Mouse (Mus musculus) lung, embryonic 15.5 days (tissue): ENCODE measurements around the gene Clec12a. TPM values are rescaled to one million over a fixed set of nuclear protein-coding genes. Genes with fewer than 3 reads are reported as not detected.

Source experiments
- ATAC-seq: fragments of 200-750 bp; cut with Nextera tagmentation; 2 replicates; pipeline ENCODE4 v1.8.0; 2017; ENCODE audit warnings: moderate number of reproducible peaks, borderline replicate concordance; ENCODE audit not compliant: low FRiP score, low TSS enrichment; ENCODE audit errors: extremely low read depth
- H3K27ac ChIP-seq: fragments of 300-500 bp; sonication (generic); 2 replicates; pipeline ENCODE4 v1.5.1; 2015; ENCODE audit warnings: moderate library complexity, mild to moderate bottlenecking, inconsistent platforms
- H3K27me3 ChIP-seq: fragments of 300-500 bp; sonication (generic); 2 replicates; pipeline ENCODE4 v1.6.1; 2015; ENCODE audit warnings: inconsistent platforms
- H3K36me3 ChIP-seq: fragments of 300-500 bp; sonication (generic); 2 replicates; pipeline ENCODE4 v1.6.1; 2015; ENCODE audit warnings: inconsistent platforms
- H3K4me1 ChIP-seq: fragments of 300-500 bp; sonication (generic); 2 replicates; pipeline ENCODE4 v1.6.1; 2015; ENCODE audit warnings: inconsistent platforms
- H3K4me2 ChIP-seq: fragments of 300-500 bp; sonication (generic); 2 replicates; pipeline ENCODE4 v1.6.1; 2015; ENCODE audit warnings: inconsistent platforms, mild to moderate bottlenecking, moderate library complexity
- H3K4me3 ChIP-seq: fragments of 300-500 bp; sonication (generic); 2 replicates; pipeline ENCODE4 v1.5.1; 2015; ENCODE audit warnings: mild to moderate bottlenecking, inconsistent platforms
- H3K9ac ChIP-seq: fragments of 300-500 bp; sonication (generic); 2 replicates; pipeline ENCODE4 v1.6.1; 2015; ENCODE audit warnings: inconsistent platforms
- H3K9me3 ChIP-seq: fragments of 300-500 bp; sonication (generic); 2 replicates; pipeline ENCODE4 v1.6.1; 2016; ENCODE audit warnings: inconsistent platforms
- WGBS: fragments of 180-500 bp; shearing (Covaris S2); methylation state at CpG from one replicate; pipeline ENCODE4 v1.1.7; 2015; 5-methylcytosine and 5-hydroxymethylcytosine counted together
- polyA plus RNA-seq: library from polyadenylated mRNA; unstranded; fragments of >200 nt; fragmentation: Nextera tagmentation; extraction: Ambion mirVana; gene quantifications from 2 replicates; pipeline ENCODE4 v1.2.1, GENCODE M21; 2015

The Clec12a gene
- polyA plus RNA-seq, 1 experiment from 2014 or later = 3.0 TPM

DNA sequence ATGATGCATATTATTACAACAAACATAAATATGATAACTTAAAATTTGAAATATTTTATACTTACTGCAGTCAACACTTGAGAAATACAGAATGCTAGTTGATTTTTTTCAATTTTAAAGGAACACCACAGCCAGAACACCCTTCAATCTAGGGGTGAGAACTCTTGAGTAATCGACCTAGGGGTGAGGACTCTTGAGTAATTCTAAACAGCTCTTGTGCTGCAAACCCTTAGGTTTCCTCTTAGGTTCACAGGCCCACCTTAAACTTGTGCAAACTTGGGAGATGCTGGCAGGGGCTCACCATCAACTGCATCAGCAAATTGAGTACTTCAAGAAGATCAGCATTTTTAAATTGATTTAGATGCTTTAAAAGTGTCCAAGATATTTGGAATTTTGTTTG lies 4.7 kb upstream of the Clec12a start:
- Histone ChIP-seq H3K36me3 (no peaks in the 10 kb centered on the region), H3K9me3 (no peaks in the 10 kb centered on the region), H3K27me3 (no peaks in the 10 kb centered on the region), H3K4me3 (no peak overlapping the region), H3K27ac (no peak overlapping the region), H3K4me2 (no peak overlapping the region), H3K4me1 (no peaks in the 10 kb centered on the region), H3K9ac (no peak overlapping the region)
- WGBS = 52% methylated on average over 1 of the region's 1 CpGs
- ATAC-seq = no peak

DNA sequence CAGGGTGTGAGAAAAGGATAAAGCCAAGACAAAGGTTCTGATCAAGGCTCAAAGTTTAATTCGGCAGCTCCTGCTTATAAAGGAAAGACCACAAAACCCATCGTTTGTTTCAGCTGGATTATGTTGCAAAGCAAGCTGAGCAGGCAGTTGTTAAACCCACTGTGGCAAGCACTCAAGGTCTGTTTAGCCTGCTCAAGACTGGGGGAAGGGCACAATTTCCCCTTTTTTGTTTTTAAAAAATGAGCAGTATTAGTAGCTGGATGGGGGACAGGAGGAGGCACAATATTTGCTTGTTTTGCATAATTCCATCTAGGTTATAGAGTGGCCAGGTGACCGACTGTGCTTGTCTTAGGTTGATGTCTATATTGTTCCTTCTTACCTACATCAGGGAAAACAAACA lies 1.9 kb downstream of the Clec12a start:
- ATAC-seq = no peak
- H3K27me3 ChIP-seq = no peaks in the 10 kb centered on the region
- H3K36me3 ChIP-seq = no peaks in the 10 kb centered on the region
- WGBS = 67% methylated on average over 3 of the region's 3 CpGs
- H3K4me1 ChIP-seq = no peaks in the 10 kb centered on the region
- H3K27ac ChIP-seq = no peak overlapping the region
- H3K9ac ChIP-seq = no peak overlapping the region
- H3K9me3 ChIP-seq = no peaks in the 10 kb centered on the region
- no peak overlapping the region for H3K4me3 ChIP-seq
- H3K4me2 ChIP-seq = no peak overlapping the region

DNA sequence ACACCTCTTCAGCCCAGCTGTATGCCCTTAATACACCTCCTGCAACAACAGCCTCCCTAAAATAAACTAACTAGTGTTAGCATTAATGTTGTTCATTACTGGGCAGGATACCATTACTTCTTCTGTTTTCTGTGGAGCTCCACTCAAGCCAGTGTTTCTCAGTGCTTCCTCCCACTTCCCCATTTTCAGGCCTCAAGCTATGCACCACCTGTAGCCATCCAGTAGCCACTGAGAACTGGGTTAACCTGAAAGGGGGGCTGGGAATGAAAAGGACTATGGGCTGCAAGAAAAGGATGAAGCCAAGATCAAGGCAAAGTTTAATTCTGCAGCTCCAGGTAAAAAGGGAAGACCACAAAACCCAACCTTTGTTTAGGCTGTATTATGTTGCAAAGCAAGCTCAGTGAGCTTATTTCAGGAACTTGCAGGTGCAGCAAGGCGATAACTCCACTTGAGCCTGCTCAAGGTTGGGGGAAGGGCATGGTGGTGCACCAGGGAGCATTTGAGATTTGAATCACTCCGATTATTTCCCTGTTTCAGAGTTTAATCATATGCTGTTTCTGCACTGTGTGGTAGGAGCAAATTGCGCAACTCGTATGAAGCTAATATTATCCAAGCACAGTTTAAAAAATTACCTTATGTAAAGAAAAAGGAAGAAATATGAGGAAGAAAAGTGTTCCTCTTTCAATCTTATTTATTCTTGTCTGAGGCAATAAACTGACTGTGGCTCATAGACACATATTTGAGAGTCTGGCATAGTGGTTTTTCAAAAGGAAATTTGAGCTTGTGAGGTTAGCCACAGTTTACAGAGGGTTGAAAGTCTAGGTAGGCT lies 7.2 kb downstream of the Clec12a start:
- Histone ChIP-seq H3K4me2 (no peak overlapping the region), H3K36me3 (no peaks in the 10 kb centered on the region), H3K27ac (peak overlapping the region; percentile 57), H3K4me1 (no peaks in the 10 kb centered on the region), H3K9ac (no peak overlapping the region), H3K9me3 (no peaks in the 10 kb centered on the region), H3K4me3 (no peak overlapping the region), H3K27me3 (no peaks in the 10 kb centered on the region)
- WGBS = 52% methylated on average over 4 of the region's 4 CpGs
- peak; percentile 64; the same call in 1 of the 2 replicates for ATAC-seq

DNA sequence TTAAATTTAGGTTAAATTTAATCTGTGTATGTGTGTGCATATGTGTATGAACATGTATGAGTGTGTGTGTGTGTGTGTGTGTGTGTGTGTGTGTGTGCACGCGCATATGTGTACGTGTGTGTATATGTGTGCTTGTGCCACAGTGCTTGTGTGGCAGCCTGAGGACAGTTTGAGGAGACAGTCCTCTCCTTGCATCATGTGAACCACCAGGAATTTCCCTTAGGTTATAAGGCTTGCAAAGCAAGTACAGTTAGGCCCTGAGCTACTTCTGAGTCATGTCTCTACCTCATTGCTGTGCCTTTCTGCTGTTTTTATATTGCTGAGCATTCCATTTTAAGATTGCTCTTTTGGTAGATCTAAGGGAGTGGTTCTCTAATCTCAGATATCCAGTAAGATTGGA lies 8.6 kb downstream of the Clec12a start:
- H3K9ac ChIP-seq = no peak overlapping the region
- 93% methylated on average over 3 of the region's 3 CpGs for WGBS
- no peaks in the 10 kb centered on the region for H3K9me3 ChIP-seq
- H3K4me2 ChIP-seq = no peak overlapping the region
- H3K4me3 ChIP-seq = no peak overlapping the region
- H3K4me1 ChIP-seq = no peaks in the 10 kb centered on the region
- no peaks in the 10 kb centered on the region for H3K27me3 ChIP-seq
- no peak for ATAC-seq
- H3K27ac ChIP-seq = no peak overlapping the region
- no peaks in the 10 kb centered on the region for H3K36me3 ChIP-seq

DNA sequence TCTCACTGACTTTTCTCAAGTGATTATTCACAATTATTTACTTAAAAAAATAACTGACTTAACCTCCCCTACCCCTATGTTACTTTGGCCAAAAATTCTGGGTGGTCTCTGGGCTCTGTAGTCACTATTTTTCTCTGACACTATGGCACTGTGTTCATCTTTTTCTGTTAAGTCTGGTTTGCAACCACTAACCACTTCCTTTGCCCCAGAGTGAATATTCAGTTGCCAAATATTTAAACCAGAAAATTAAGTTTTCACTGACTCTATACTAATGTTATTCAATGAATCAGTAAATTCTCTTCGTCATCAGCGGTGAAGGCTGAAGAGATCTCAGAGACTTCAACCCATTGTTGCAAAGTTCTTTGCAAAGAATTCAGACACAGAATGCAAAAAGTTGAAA lies 13.3 kb downstream of the Clec12a start:
- no peaks in the 10 kb centered on the region for H3K27me3 ChIP-seq
- H3K36me3 ChIP-seq = no peaks in the 10 kb centered on the region
- no peaks in the 10 kb centered on the region for H3K4me1 ChIP-seq
- H3K27ac ChIP-seq = no peak overlapping the region
- H3K9ac ChIP-seq = no peak overlapping the region
- no peaks in the 10 kb centered on the region for H3K9me3 ChIP-seq
- ATAC-seq = no peak
- H3K4me2 ChIP-seq = no peak overlapping the region
- no peak overlapping the region for H3K4me3 ChIP-seq
- 92% methylated on average over 2 of the region's 2 CpGs for WGBS

DNA sequence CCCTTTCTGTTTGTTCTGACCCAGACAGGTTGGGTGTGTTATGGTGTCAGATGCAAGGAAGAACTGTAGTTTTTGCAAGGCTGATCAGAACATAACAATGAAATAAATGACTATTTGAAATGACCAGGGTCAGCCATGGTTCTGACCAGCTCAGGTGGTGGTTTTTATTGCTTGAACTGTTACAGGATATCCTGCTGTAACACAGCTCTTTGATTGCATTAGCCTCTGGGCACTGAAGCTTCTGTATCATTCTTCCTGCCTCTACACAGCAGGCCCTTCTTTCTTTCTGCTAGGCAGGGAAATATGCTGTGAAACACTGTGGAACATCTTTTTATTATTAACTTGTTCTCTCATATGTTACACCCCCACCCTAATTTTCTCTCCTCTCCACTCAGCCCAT lies 13.9 kb downstream of the Clec12a start:
- H3K4me1 ChIP-seq = no peaks in the 10 kb centered on the region
- H3K27me3 ChIP-seq = no peaks in the 10 kb centered on the region
- H3K9me3 ChIP-seq = no peaks in the 10 kb centered on the region
- H3K27ac ChIP-seq = no peak overlapping the region
- no peaks in the 10 kb centered on the region for H3K36me3 ChIP-seq
- no peak overlapping the region for H3K4me3 ChIP-seq
- no peak overlapping the region for H3K9ac ChIP-seq
- ATAC-seq = no peak
- H3K4me2 ChIP-seq = no peak overlapping the region

DNA sequence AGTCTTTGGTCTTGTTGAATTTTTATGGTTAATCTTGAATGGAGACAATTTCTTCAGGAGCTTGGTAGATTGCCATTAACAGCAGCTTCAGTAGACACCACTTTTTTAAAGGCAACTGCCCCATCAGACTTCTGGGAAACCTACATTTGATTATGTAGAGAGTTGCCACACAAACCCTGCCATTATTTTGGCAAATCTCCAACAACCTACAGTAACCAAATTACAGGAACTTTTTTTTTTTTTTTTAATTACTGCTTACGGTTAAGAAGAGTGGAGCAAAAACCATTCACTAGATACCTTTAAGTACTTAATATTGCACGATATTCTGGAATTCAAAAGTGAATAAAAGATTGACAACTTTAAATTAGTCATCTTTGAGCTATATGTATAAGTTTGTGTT lies 17.0 kb downstream of the Clec12a start:
- H3K4me3 ChIP-seq = no peak overlapping the region
- no peaks in the 10 kb centered on the region for H3K9me3 ChIP-seq
- no peaks in the 10 kb centered on the region for H3K36me3 ChIP-seq
- H3K27ac ChIP-seq = no peak overlapping the region
- ATAC-seq = no peak
- 78% methylated on average over 2 of the region's 2 CpGs for WGBS
- H3K4me2 ChIP-seq = no peak overlapping the region
- H3K27me3 ChIP-seq = no peaks in the 10 kb centered on the region
- H3K4me1 ChIP-seq = no peaks in the 10 kb centered on the region
- H3K9ac ChIP-seq = no peak overlapping the region

DNA sequence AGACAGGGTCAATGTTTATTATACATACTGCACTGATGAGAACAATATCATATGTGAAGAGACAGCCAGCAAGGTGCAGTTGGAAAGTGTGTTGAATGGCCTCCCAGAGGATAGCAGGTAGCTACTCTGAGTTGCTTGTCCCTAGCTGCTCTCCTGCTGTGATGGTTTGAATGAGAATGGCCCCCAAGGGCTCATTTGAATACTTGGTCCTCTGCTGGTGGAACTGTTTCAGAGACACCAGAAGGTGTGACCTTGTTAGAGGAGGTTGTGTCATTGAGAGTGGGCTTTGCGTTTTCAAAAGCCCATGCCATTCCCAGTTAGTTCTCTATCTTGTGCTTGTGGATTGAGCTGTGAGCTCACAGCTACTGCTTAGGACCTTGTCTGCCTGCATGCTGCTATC lies 21.5 kb downstream of the Clec12a start:
- 31% methylated on average over 1 of the region's 1 CpGs for WGBS
- H3K36me3 ChIP-seq = no peaks in the 10 kb centered on the region
- H3K4me2 ChIP-seq = no peak overlapping the region
- H3K4me1 ChIP-seq = no peaks in the 10 kb centered on the region
- H3K9me3 ChIP-seq = no peaks in the 10 kb centered on the region
- no peaks in the 10 kb centered on the region for H3K27me3 ChIP-seq
- no peak overlapping the region for H3K27ac ChIP-seq
- ATAC-seq = no peak
- H3K4me3 ChIP-seq = no peak overlapping the region
- no peak overlapping the region for H3K9ac ChIP-seq

DNA sequence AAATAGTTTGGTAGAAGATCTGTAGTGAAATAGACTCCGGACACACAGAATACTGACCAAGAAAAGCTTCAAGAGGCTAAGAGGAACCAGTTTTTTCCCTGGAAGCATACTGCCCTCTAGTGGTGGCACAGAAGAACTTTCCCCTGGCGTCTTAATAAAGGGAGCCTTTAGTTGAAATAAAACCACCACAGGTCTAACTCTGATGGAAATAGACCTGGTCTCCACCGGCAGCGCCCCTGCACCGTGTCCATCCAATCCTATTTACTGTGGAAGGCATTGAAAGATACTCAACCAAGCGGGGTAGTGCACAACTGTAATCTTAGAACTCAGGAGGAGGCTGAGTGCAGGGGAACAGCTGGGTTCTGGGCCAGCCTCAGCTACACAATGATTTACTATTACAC lies 23.5 kb downstream of the Clec12a start:
- H3K9me3 ChIP-seq = no peaks in the 10 kb centered on the region
- no peak overlapping the region for H3K4me3 ChIP-seq
- 11% methylated on average over 6 of the region's 6 CpGs for WGBS
- no peaks in the 10 kb centered on the region for H3K27me3 ChIP-seq
- H3K9ac ChIP-seq = no peak overlapping the region
- H3K27ac ChIP-seq = no peak overlapping the region
- no peaks in the 10 kb centered on the region for H3K36me3 ChIP-seq
- no peak for ATAC-seq
- no peak overlapping the region for H3K4me2 ChIP-seq
- no peaks in the 10 kb centered on the region for H3K4me1 ChIP-seq

DNA sequence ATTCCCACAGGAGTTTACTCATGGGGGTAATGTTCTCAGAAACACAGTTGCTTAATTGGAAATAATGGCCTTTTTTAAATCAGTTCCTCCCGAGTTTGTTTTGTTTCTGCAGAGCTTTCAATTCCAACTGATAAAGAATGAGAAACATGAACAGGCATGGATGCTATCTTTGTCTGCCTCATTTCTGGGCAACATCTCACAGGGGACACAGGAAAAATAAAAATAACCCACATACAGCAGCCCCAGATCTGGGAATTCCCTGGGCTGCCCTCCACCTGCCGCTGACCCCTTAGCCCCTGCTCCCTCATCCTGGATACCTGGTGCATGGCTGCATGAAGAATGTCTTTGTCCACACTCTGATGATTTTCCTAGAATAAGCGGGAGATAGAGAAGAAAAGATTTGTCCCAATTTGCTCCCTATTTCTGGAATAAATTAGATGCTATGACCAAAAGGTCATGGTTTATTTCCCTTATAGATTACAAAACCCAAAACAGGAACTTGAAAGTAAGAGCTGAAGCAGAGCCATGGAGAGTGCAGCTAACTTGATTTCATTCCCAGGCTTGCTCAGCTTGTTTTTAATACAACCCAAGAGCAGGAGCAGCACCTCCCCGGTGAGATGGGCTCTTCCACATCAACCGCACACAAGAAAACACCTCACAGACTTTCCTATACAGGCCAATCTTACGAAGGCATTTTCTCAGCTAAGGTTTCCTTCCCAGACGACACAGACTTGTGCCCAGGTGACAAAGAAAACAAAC lies 27.1 kb downstream of the Clec12a start:
- no peak overlapping the region for H3K9ac ChIP-seq
- H3K27me3 ChIP-seq = no peaks in the 10 kb centered on the region
- ATAC-seq = no peak
- no peak overlapping the region for H3K4me3 ChIP-seq
- H3K9me3 ChIP-seq = no peaks in the 10 kb centered on the region
- H3K4me2 ChIP-seq = no peak overlapping the region
- no peaks in the 10 kb centered on the region for H3K36me3 ChIP-seq
- no peaks in the 10 kb centered on the region for H3K4me1 ChIP-seq
- WGBS = 56% methylated on average over 7 of the region's 7 CpGs
- no peak overlapping the region for H3K27ac ChIP-seq

DNA sequence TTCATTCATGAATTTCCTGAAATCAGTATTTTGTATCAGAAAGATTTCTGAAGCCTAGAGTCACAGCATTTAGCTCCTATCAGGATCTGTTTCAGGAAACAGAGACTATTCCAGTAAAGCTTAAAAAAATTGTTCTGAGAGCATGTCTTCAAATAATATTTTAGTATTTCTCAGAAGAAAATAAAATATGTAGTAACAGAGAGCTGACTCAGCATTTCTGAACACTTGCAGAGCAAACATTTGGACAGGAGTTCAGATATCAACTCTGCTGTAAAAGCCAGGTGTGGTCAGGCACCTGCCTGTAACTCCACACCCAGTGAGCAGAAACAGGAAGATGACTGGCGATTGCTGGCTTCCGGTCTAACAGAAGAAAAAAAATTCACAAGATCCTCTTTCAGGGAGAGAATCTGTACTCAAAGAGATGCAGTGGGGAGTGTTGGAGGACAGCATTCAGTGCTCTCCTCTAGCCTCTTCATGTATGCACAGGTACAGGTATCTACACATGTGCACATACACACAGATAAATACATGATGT lies 32.5 kb downstream of the Clec12a start:
- no peak for ATAC-seq
- H3K4me1 ChIP-seq = no peaks in the 10 kb centered on the region
- H3K9ac ChIP-seq = no peak overlapping the region
- H3K4me3 ChIP-seq = no peak overlapping the region
- 61% methylated on average over 2 of the region's 2 CpGs for WGBS
- H3K9me3 ChIP-seq = no peaks in the 10 kb centered on the region
- H3K27me3 ChIP-seq = no peaks in the 10 kb centered on the region
- no peaks in the 10 kb centered on the region for H3K36me3 ChIP-seq
- H3K4me2 ChIP-seq = no peak overlapping the region
- H3K27ac ChIP-seq = no peak overlapping the region

DNA sequence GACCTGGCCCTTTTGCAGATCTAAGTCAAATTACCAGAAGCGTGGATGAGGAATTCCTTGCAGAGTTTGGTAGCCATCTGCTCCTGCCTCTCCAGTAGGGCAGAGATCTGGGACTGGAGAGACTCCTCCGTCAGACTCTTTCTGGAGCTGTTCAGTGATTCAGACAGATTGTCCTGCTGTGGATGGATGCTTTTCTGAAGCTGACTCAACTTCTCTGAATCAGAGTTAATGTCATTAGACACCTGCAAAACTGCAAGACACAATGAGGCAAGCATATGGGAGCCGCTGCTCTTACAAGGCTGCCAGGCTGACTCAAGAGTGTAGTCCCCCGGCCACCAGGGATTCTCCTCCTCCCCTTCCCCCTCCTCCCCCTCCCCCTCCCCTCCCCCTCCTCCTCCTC lies 38.0 kb downstream of the Clec12a start:
- H3K4me1 ChIP-seq = no peaks in the 10 kb centered on the region
- H3K9me3 ChIP-seq = no peaks in the 10 kb centered on the region
- H3K27ac ChIP-seq = no peak overlapping the region
- 61% methylated on average over 4 of the region's 4 CpGs for WGBS
- no peak overlapping the region for H3K4me2 ChIP-seq
- no peak overlapping the region for H3K4me3 ChIP-seq
- no peaks in the 10 kb centered on the region for H3K36me3 ChIP-seq
- no peaks in the 10 kb centered on the region for H3K27me3 ChIP-seq
- ATAC-seq = no peak
- H3K9ac ChIP-seq = no peak overlapping the region
